16 mouse cellular contexts compared by ENCODE assay signal in the genomic region with DNA sequence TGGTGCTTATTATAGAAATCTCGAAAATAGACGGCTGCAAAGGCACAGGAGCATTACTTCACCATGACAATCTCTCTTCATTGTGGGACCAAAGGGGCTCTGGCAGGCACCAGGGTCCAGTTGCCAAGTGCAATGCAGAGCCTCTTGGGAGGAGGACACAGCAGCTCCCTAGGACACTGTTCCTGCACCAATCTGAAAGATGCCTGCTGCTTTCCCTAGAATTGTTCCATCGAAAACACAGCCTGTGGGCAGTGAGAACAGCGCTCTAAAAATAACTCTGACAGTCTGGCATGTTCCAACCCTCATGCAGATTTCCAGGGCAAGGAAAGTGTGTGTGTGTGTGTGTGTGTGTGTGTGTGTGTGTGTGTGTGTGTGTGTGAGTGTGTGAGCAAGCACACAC.
DNase-seq lines count a peak whose midpoint lies in the region; ATAC-seq and TF ChIP-seq lines count a peak whose summit lies in the region.
"Had no signal": no experiment of that assay in that cellular context is flagged by ENCODE, and none has a peak within 500 bp of the region (broad histone marks: within the 10 kb centered on the region; RNA-seq: fewer than 3 reads in every experiment).

No protein-coding gene starts in this region.

- H3K4me2 ChIP-seq in heart, embryonic 11.5 days: no peak overlapping the region
- no peak overlapping the region for H3K4me2 ChIP-seq in heart, embryonic 16.5 days (ENCODE audit: low read depth, low read length)
- H3K4me2 ChIP-seq: embryonic facial prominence, embryonic 13.5 days; forebrain, embryonic 12.5 days; liver, embryonic 11.5 days; stomach, embryonic 15.5 days had no signal

- no peaks in the 10 kb centered on the region for H3K9me3 ChIP-seq in heart, embryonic 11.5 days (replicated peaks; ENCODE audit: control insufficient read depth, low read length)
- no peaks in the 10 kb centered on the region for H3K9me3 ChIP-seq in heart, embryonic 16.5 days (replicated peaks; ENCODE audit: control insufficient read depth, low read length)
- H3K9me3 ChIP-seq: embryonic facial prominence, embryonic 13.5 days; forebrain, embryonic 12.5 days; stomach, embryonic 15.5 days had no signal

- no peak overlapping the region for H3K4me3 ChIP-seq in heart, embryonic 11.5 days (ENCODE audit: low read depth, low read length)
- no peak overlapping the region for H3K4me3 ChIP-seq in left cerebral cortex, adult 2 months
- H3K4me3 ChIP-seq in heart, embryonic 16.5 days (ENCODE audit: low read length): no peak overlapping the region
- H3K4me3 ChIP-seq: embryonic facial prominence, embryonic 13.5 days; forebrain, embryonic 12.5 days; myocyte; stomach, embryonic 15.5 days had no signal

- ATAC-seq in heart, embryonic 11.5 days (replicated peaks; ENCODE audit: insufficient number of reproducible peaks, low FRiP score, low TSS enrichment): 0 out of 2 replicates have a peak, but pooled peaks have one; percentile 55
- ATAC-seq in heart, embryonic 16.5 days (replicated peaks; ENCODE audit: extremely low read depth, insufficient read depth, low FRiP score): peak; percentile 69; the same call in 1 of the 2 replicates

- WGBS in heart, embryonic 11.5 days (ENCODE audit: insufficient replicate concordance): 57% methylated on average over 4 of the region's 4 CpGs
- 45% methylated on average over 4 of the region's 4 CpGs for WGBS in heart, embryonic 16.5 days

- DNase-seq in cerebellum, adult 9-10 months: peak; percentile 38
- DNase-seq in cerebellum, postnatal 36 days: no peak
- no peak for DNase-seq in heart, postnatal 25 days (ENCODE audit: low spot score)
- no peak for DNase-seq in left cerebral cortex, adult 2 months (ENCODE audit: extremely low spot score in 1 of 2, low spot score in 2 of 2)
- no peak for DNase-seq in left cerebral cortex, postnatal 10 days (ENCODE audit: extremely low spot score in 1 of 2, low spot score in 2 of 2)
- DNase-seq in kidney, adult 8-10 months: no peak
- DNase-seq: gastrocnemius, postnatal 36 days; kidney, adult 9 months; thymus, postnatal 14 days had no signal

- no peaks in the 10 kb centered on the region; the same call in 1 of the 2 replicates for H3K27me3 ChIP-seq in heart, embryonic 11.5 days (ENCODE audit: control insufficient read depth, insufficient read depth, low read length)
- no peaks in the 10 kb centered on the region for H3K27me3 ChIP-seq in heart, embryonic 16.5 days (ENCODE audit: control insufficient read depth, insufficient read depth, low read length)
- H3K27me3 ChIP-seq: stomach, embryonic 15.5 days had no signal

- H3K27ac ChIP-seq in heart, embryonic 11.5 days (ENCODE audit: low read depth, low read length): peak overlapping the region; percentile 68; the same call in 1 of the 2 replicates
- peak overlapping the region; percentile 71 for H3K27ac ChIP-seq in left cerebral cortex, adult 2 months
- H3K27ac ChIP-seq in heart, embryonic 16.5 days (ENCODE audit: low read length): peak overlapping the region; percentile 92
- H3K27ac ChIP-seq: embryonic facial prominence, embryonic 13.5 days; forebrain, embryonic 12.5 days; stomach, embryonic 15.5 days had no signal

- H3K4me1 ChIP-seq in heart, embryonic 11.5 days (ENCODE audit: control insufficient read depth, insufficient read depth, low read length): no peaks in the 10 kb centered on the region
- H3K4me1 ChIP-seq in heart, embryonic 16.5 days (ENCODE audit: control insufficient read depth, insufficient read depth, low read length): peaks cover 9% of the 10 kb centered on the region; the same call in 1 of the 2 replicates
- H3K4me1 ChIP-seq: embryonic facial prominence, embryonic 13.5 days; forebrain, embryonic 12.5 days; stomach, embryonic 15.5 days had no signal

- no peaks in the 10 kb centered on the region for H3K36me3 ChIP-seq in heart, embryonic 11.5 days (ENCODE audit: control insufficient read depth, insufficient read depth, low read length)
- 0 out of 2 replicates have a peak, but pooled peaks cover 2% of the 10 kb centered on the region for H3K36me3 ChIP-seq in heart, embryonic 16.5 days (ENCODE audit: control insufficient read depth, insufficient read depth)
- H3K36me3 ChIP-seq: forebrain, embryonic 12.5 days had no signal

- no peak for TF ChIP-seq CTCF in left cerebral cortex, adult 2 months (IDR thresholded peaks at IDR 0.05)

- no peak overlapping the region for H3K9ac ChIP-seq in heart, embryonic 11.5 days (ENCODE audit: low read depth, low read length)
- no peak overlapping the region for H3K9ac ChIP-seq in heart, embryonic 16.5 days (ENCODE audit: low read length)
- H3K9ac ChIP-seq: embryonic facial prominence, embryonic 13.5 days; forebrain, embryonic 12.5 days; stomach, embryonic 15.5 days had no signal

- intact Hi-C loops in heart, postnatal 25 days (cut with DNase I): loop anchor here (10.0 kb wide), 1 partner anchor 446 kb away; no protein-coding TSS in a partner anchor
- intact Hi-C loops in left cerebral cortex, adult 2 months (cut with DNase I): loop anchor here (5.0 to 10.0 kb wide), 3 partner anchors 179 to 406 kb away; a partner anchor contains a TSS
- intact Hi-C loops in left cerebral cortex, postnatal 10 days (cut with DNase I): no loop called here
